Mouse (Mus musculus): ENCODE data around the gene Gm10037. TPM values are rescaled to one million over a fixed set of nuclear protein-coding genes. Genes with fewer than 3 reads are reported as not detected.
A peak's percentile ranks its signal among the peaks of the same experiment; 100 is the strongest.
"Not testable (repeated sequence)": the region's sequence is repeated elsewhere in the genome, so short reads cannot be mapped to it uniquely, and the experiment has no call there.

Gm10037 gene
- 1.9 and 2.9 TPM in 2 replicates for polyA plus RNA-seq (2014; fragmentation: Nextera tagmentation; extraction: Ambion mirVana)

DNA sequence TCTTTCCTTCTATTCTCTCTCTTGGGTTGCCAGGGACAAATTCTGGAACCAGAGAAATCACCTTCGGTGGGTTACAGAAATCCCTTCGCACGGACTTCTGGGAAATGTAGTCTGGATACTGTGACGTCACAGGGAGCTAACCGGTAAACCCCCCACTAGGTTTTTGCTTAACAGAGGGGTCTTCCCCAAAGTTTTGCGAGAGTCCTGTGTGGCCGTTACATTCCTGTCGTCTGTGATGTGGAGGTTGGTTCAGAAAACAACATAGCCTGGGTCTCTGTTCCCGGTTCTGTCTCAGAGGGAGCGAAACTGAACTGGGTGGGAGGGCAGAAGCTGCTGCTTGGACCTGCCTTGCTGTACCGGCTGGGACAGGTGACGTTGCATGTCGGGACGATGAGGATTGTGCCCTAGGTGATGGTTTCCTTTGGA, at the start of gene Gm10037:
Gene Gm10037 (plus strand): TSS at position 196 of the 426 bp plus-strand sequence.
- Histone ChIP-seq H3K4me3 (ENCODE audit: low read depth, low read length) (peak within 1 kb of the TSS; percentile 46), H3K4me1 (ENCODE audit: control insufficient read depth, insufficient read depth, low read length) (no peaks in the 10 kb centered on the region), H3K9ac (replicated peaks; ENCODE audit: low read length) (peak within 1 kb of the TSS; percentile 51), H3K9me3 (replicated peaks; ENCODE audit: control insufficient read depth, low read length) (no peaks in the 10 kb centered on the region), H3K27me3 (ENCODE audit: control insufficient read depth, insufficient read depth, low read length) (no peaks in the 10 kb centered on the region), H3K36me3 (replicated peaks; ENCODE audit: control insufficient read depth, insufficient read depth, low read depth, low read length) (no peaks in the 10 kb centered on the region), H3K4me2 (ENCODE audit: low read depth, low read length) (peak within 1 kb of the TSS; percentile 49), H3K27ac (replicated peaks; ENCODE audit: low read depth, low read length) (no peak within 1 kb of the TSS)
- peak; percentile 85 for DNase-seq (ENCODE audit: low spot score)
- ATAC-seq (replicated peaks; ENCODE audit: insufficient number of reproducible peaks, low FRiP score, low TSS enrichment, low read depth) = peak; percentile 75
- WGBS = 2% methylated on average over 14 of the region's 14 CpGs

DNA sequence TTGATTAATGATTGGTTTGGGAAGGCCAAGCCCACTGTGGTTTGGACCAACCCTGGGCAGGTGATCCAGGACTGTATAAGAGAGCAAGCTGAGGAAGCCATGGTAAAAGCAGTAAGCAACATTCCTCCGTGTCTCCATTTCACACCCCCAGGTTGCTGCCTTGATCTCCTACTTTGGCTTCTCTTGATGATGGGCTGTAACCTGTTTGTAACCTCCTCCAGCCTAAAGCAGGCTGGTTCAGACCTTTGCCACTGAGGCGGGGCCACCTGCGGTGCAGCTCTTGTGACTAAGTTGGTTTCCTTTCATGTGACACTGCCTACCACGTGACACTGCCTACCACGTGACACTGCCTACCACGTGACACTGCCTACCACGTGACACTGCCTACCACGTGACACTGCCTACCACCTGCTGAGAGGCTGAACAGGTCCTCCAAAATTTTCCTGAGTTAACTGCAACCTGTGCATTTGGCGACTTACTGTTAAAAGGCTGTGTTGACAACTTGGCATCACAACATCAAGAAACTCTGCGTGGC, 38.9 kb upstream of the Gm10037 start:
- ATAC-seq (replicated peaks; ENCODE audit: insufficient number of reproducible peaks, low FRiP score, low TSS enrichment, low read depth) (no peak), DNase-seq (ENCODE audit: low spot score) (no peak)
- Histone ChIP-seq H3K27ac (replicated peaks; ENCODE audit: low read depth, low read length) (no peak overlapping the region), H3K4me2 (ENCODE audit: low read depth, low read length) (no peak overlapping the region), H3K27me3 (ENCODE audit: control insufficient read depth, insufficient read depth, low read length) (no peaks in the 10 kb centered on the region), H3K36me3 (replicated peaks; ENCODE audit: control insufficient read depth, insufficient read depth, low read depth, low read length) (no peaks in the 10 kb centered on the region), H3K9ac (replicated peaks; ENCODE audit: low read length) (no peak overlapping the region), H3K4me3 (ENCODE audit: low read depth, low read length) (no peak overlapping the region), H3K9me3 (replicated peaks; ENCODE audit: control insufficient read depth, low read length) (no peaks in the 10 kb centered on the region), H3K4me1 (ENCODE audit: control insufficient read depth, insufficient read depth, low read length) (no peaks in the 10 kb centered on the region)
- WGBS = 91% methylated on average over 10 of the region's 10 CpGs

DNA sequence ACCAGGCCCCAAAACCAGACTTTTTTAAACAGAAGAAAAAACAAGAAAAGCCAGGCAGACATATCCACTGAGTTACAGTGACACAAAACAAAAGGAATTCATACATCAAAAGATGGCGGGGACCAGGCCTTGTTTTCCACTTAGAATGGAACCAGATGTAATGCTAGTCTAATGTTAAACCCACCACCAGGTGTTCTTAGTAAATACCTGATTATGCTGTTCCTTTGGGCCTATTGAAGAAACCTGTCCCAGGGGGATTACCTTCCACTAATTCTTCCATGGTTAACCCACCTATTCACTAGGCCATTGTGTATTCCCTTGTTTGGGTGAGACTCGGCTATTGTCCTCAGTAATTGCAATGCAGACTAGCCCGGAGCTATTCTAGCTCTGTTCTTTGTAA, 32.3 kb upstream of the Gm10037 start:
- Histone ChIP-seq H3K27ac (replicated peaks; ENCODE audit: low read depth, low read length) (no peak overlapping the region), H3K9me3 (replicated peaks; ENCODE audit: control insufficient read depth, low read length) (no peaks in the 10 kb centered on the region), H3K9ac (replicated peaks; ENCODE audit: low read length) (no peak overlapping the region), H3K4me2 (ENCODE audit: low read depth, low read length) (no peak overlapping the region), H3K27me3 (ENCODE audit: control insufficient read depth, insufficient read depth, low read length) (no peaks in the 10 kb centered on the region), H3K4me3 (ENCODE audit: low read depth, low read length) (no peak overlapping the region), H3K36me3 (replicated peaks; ENCODE audit: control insufficient read depth, insufficient read depth, low read depth, low read length) (no peaks in the 10 kb centered on the region), H3K4me1 (ENCODE audit: control insufficient read depth, insufficient read depth, low read length) (no peaks in the 10 kb centered on the region)
- ATAC-seq (replicated peaks; ENCODE audit: insufficient number of reproducible peaks, low FRiP score, low TSS enrichment, low read depth) (no peak), DNase-seq (ENCODE audit: low spot score) (no peak)
- WGBS = 70% methylated on average over 3 of the region's 3 CpGs

DNA sequence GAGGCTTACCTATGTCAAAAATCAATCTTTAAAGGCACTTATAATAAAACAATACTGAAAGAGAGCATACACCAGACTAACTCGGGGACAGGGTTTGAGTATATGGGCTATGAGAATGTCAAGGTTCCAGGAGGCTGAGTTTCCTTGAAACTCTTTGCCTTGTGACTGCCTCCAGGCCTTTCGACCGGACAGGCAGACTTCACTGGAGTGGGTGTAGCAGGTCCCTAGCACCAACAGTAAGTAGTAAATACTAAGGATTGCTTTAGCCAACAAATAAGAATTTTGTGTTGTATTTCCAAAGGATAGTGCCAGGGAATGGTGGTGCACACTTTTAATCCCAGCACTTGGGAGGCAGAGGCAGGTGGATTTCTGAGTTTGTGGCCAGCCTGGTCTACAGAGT, 31.8 kb upstream of the Gm10037 start:
- H3K27me3 ChIP-seq (ENCODE audit: control insufficient read depth, insufficient read depth, low read length); H3K4me3 ChIP-seq (ENCODE audit: low read depth, low read length); DNase-seq (ENCODE audit: low spot score); H3K4me1 ChIP-seq (ENCODE audit: control insufficient read depth, insufficient read depth, low read length); ATAC-seq (replicated peaks; ENCODE audit: insufficient number of reproducible peaks, low FRiP score, low TSS enrichment, low read depth); H3K36me3 ChIP-seq (replicated peaks; ENCODE audit: control insufficient read depth, insufficient read depth, low read depth, low read length); H3K27ac ChIP-seq (replicated peaks; ENCODE audit: low read depth, low read length); H3K9ac ChIP-seq (replicated peaks; ENCODE audit: low read length); H3K4me2 ChIP-seq (ENCODE audit: low read depth, low read length); H3K9me3 ChIP-seq (replicated peaks; ENCODE audit: control insufficient read depth, low read length): not testable (repeated sequence)
- WGBS = 79% methylated on average over 3 of the region's 3 CpGs

DNA sequence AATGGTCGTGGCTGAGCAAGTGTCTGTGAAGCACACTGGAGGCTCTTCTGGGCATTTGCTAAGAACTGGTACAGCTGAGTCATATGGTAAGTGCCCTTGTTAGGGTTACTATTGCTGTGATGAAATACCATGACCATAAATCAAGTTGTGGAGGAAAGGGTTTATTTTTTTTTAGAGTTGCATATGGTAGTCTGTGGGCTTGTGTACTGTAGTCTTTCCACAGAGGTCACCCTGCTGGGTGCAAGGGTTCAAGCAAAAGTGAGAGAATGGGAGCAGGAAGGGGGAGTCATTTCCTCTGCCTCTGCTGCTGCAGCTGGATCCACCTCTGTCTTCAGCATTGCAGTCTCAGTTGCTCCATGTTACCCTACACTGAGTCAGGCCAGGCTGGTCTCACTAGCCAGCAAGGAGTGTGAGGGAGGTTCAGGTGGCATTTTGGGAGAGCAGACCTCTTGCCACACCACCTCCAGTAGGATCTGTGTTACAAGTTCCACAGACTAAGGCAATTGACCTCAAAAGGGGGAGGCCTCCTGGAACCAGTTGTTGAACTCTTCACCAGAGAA, 19.2 kb upstream of the Gm10037 start:
- Histone ChIP-seq H3K4me1 (ENCODE audit: control insufficient read depth, insufficient read depth, low read length) (no peaks in the 10 kb centered on the region), H3K9me3 (replicated peaks; ENCODE audit: control insufficient read depth, low read length) (no peaks in the 10 kb centered on the region), H3K4me2 (ENCODE audit: low read depth, low read length) (no peak overlapping the region), H3K27me3 (ENCODE audit: control insufficient read depth, insufficient read depth, low read length) (no peaks in the 10 kb centered on the region), H3K27ac (replicated peaks; ENCODE audit: low read depth, low read length) (no peak overlapping the region), H3K9ac (replicated peaks; ENCODE audit: low read length) (no peak overlapping the region), H3K36me3 (replicated peaks; ENCODE audit: control insufficient read depth, insufficient read depth, low read depth, low read length) (no peaks in the 10 kb centered on the region), H3K4me3 (ENCODE audit: low read depth, low read length) (no peak overlapping the region)
- ATAC-seq (replicated peaks; ENCODE audit: insufficient number of reproducible peaks, low FRiP score, low TSS enrichment, low read depth) (no peak), DNase-seq (ENCODE audit: low spot score) (no peak)
- WGBS = 60% methylated on average over 1 of the region's 1 CpGs

DNA sequence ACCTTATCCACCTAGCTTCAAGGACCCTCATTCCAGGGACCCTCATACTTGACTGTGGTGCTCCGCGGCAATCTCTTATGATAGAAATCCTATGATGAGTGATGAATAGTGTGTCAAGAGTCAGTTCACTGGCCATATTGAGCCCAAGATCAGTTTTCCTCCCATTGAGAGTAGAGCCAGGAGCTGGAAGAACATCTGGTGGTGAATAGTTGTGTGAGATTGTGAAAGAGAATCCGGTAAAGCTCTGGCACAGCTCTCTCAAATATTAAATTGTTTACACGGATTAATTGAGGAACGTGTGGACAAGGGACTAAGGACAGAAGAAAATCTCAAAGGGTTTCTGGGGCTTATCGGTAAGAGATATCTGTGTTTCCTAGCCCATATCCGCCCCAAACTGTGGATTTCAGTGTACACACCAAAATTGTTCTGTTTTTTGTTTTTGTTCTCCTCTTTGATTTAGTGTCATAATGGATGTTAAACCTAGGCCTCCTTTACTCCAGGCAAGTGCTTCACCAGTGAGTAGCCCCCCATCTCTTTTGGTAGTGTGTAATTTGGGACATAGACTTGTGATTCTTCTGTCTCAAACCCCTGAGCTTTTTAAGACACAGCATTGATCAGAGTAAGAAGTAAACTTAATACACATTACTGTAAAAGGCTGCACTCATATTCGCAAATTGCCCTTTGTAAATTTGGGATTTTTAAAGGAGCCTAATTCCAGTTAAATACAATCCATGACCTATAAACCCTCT, 17.8 kb upstream of the Gm10037 start:
- peak overlapping the region; percentile 56 for H3K4me3 ChIP-seq (ENCODE audit: low read depth, low read length)
- H3K4me2 ChIP-seq (ENCODE audit: low read depth, low read length) = no peak overlapping the region; the same call in 1 of the 2 replicates
- DNase-seq (ENCODE audit: low spot score) (no peak), ATAC-seq (replicated peaks; ENCODE audit: insufficient number of reproducible peaks, low FRiP score, low TSS enrichment, low read depth) (no peak)
- H3K4me1 ChIP-seq (ENCODE audit: control insufficient read depth, insufficient read depth, low read length) = no peaks in the 10 kb centered on the region
- H3K27me3 ChIP-seq (ENCODE audit: control insufficient read depth, insufficient read depth, low read length) = no peaks in the 10 kb centered on the region
- WGBS = 79% methylated on average over 8 of the region's 8 CpGs
- H3K9me3 ChIP-seq (replicated peaks; ENCODE audit: control insufficient read depth, low read length) = no peaks in the 10 kb centered on the region
- H3K27ac ChIP-seq (replicated peaks; ENCODE audit: low read depth, low read length) = no peak overlapping the region
- no peaks in the 10 kb centered on the region for H3K36me3 ChIP-seq (replicated peaks; ENCODE audit: control insufficient read depth, insufficient read depth, low read depth, low read length)
- no peak overlapping the region for H3K9ac ChIP-seq (replicated peaks; ENCODE audit: low read length)

DNA sequence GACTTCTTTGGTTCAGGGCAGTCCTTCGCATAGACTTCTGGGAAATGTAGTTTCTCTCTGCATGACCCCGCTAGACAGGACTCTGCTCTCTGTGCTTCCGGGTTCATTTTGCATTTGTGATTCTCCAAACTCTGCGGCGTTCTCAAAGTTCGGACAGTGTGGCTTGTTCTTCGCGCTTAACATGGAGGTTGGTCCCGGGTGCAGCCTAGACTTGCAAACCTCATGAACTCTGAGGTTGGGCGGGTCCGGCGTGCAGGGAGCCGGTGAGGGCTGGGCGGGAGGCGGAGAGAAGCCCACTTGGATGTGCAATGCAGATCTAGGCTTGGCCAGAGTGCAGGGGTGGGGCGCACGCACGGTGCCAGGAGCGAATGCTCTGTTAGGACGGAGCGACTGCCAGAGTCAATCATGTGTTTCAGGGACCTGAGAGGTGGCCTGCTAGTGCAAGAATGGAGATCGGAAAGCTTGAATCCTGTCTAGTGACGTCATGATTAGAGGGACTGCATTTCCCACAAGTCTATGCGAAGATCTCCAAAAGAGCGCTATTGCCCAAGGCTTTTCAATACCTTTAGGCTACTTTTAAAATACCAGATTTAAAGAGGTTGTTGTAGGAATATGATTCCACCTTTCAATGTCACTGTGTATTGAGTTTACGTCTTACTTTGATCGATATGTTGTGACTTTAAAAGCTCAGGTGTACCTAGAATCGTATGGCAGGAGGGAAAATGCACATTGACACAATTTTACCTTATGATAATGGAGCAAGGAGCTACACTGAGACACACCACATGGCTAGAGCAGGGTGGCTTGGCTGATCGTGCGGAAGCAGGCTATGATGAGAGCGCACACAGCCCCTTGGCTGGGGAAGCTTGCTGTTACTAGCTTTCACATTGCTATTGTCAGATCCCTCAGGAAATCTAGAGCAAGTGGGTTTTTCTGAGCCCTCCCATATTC, 16.9 kb upstream of the Gm10037 start, which contains the start of gene Zfp273:
Gene Zfp273 (plus strand): TSS at position 31 of the 951 bp plus-strand sequence.
- Histone ChIP-seq H3K27me3 (ENCODE audit: control insufficient read depth, insufficient read depth, low read length) (no peaks in the 10 kb centered on the region), H3K4me2 (ENCODE audit: low read depth, low read length) (peak within 1 kb of the TSS; percentile 59), H3K9me3 (replicated peaks; ENCODE audit: control insufficient read depth, low read length) (no peaks in the 10 kb centered on the region), H3K4me3 (ENCODE audit: low read depth, low read length) (peak within 1 kb of the TSS; percentile 56), H3K27ac (replicated peaks; ENCODE audit: low read depth, low read length) (0 out of 2 replicates have a peak within 1 kb of the TSS, but pooled peaks have one; percentile 38), H3K36me3 (replicated peaks; ENCODE audit: control insufficient read depth, insufficient read depth, low read depth, low read length) (no peaks in the 10 kb centered on the region), H3K9ac (replicated peaks; ENCODE audit: low read length) (peak within 1 kb of the TSS; percentile 47), H3K4me1 (ENCODE audit: control insufficient read depth, insufficient read depth, low read length) (no peaks in the 10 kb centered on the region)
- DNase-seq (ENCODE audit: low spot score) (peak; percentile 86), ATAC-seq (replicated peaks; ENCODE audit: insufficient number of reproducible peaks, low FRiP score, low TSS enrichment, low read depth) (peak; percentile 93)
- WGBS = 6% methylated on average over 31 of the region's 31 CpGs

Measured in embryonic facial prominence, embryonic 11.5 days (tissue).